Mouse (Mus musculus): ENCODE results near the gene Clic4. TPM values are rescaled to one million over a fixed set of nuclear protein-coding genes. Genes with fewer than 3 reads are reported as not detected.
A peak's percentile ranks its signal among the peaks of the same experiment; 100 is the strongest.

Clic4 gene
- polyA plus RNA-seq, 1 experiment, result 250 TPM

DNA sequence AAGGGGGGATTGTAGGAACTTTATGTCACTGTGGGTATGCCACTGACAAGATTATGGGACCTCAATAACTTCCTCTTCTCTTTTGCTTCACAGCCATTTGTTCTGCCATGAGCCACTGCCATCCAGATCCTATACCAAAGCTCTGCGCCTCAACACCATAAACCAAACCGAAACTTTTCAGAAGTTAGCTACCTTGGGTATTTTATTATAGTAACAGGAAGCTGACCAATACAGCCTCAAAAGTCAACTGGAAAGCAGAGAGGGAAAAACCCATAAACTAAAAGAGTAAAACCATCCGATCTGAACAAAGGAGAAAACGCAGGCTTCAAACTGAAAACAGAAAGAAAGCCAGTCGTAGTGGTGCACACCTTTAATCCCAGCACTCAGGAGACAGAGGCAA lies 30.2 kb downstream of the Clic4 start:
- Histone ChIP-seq H3ac (ENCODE audit: control insufficient read depth, insufficient read length) (no peak overlapping the region), H3K79me2 (ENCODE audit: control insufficient read depth, insufficient read depth) (peaks cover 100% of the 10 kb centered on the region), H3K4me3 (no peak overlapping the region), H3K36me3 (ENCODE audit: control insufficient read depth, insufficient read depth) (peaks cover 18% of the 10 kb centered on the region), H3K27me3 (ENCODE audit: control insufficient read depth, insufficient read depth, insufficient read length) (no peaks in the 10 kb centered on the region), H3K4me2 (ENCODE audit: low read depth) (no peak overlapping the region)
- TF ChIP-seq REST (IDR thresholded peaks at IDR 0.05; ENCODE audit: insufficient read depth, insufficient read length), result no peak
- no peak for TF ChIP-seq MYOD1 (IDR thresholded peaks at IDR 0.05; ENCODE audit: control insufficient read depth in 1 of 3, insufficient read length in 2 of 3, low read depth in 2 of 3)
- no peak for TF ChIP-seq E2F4 (IDR thresholded peaks at IDR 0.05; ENCODE audit: insufficient read depth)
- no peak for TF ChIP-seq TCF12 (IDR thresholded peaks at IDR 0.05; ENCODE audit: insufficient read depth, poor library complexity, severe bottlenecking)
- TF ChIP-seq USF1 (IDR thresholded peaks at IDR 0.05; ENCODE audit: low read depth), result no peak
- no peak for TF ChIP-seq MAX (IDR thresholded peaks at IDR 0.05; ENCODE audit: low read depth)
- TF ChIP-seq SRF (IDR thresholded peaks at IDR 0.05; ENCODE audit: control insufficient read depth, insufficient read length, low read depth), result no peak
- TF ChIP-seq CEBPB (IDR thresholded peaks at IDR 0.05; ENCODE audit: insufficient read depth, poor library complexity, severe bottlenecking), result no peak
- no peak for TF ChIP-seq MYOG (IDR thresholded peaks at IDR 0.05; ENCODE audit: control insufficient read depth in 1 of 3, insufficient read depth in 1 of 3, insufficient read length in 2 of 3, low read depth in 2 of 3)
- no peak for TF ChIP-seq POLR2AphosphoS2 (IDR thresholded peaks at IDR 0.05; ENCODE audit: insufficient read length, low read depth)
- no peak for TF ChIP-seq POLR2A (IDR thresholded peaks at IDR 0.05; ENCODE audit: insufficient read length, low read depth)
- no peak for TF ChIP-seq TCF3 (IDR thresholded peaks at IDR 0.05; ENCODE audit: insufficient read length, low read depth)

DNA sequence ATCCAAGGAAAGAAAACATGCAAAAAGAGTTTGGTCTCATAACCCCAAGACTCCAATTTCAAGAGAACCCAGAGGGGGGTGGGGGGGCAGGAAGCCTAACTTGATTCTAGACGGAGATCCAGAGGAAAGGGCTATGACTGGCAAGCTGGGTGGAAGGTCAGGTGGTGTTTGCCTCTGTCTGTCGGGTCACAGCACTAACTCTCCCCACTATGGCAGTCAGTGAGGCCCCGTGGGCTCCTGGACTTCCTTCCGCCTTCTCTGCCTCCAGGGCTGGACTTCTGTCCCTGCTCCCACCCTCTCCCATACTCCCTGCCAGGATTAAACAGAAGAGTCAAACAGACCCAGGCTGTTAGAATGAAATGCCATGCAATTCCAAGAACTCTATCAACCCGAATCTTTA lies 30.9 kb downstream of the Clic4 start:
- Histone ChIP-seq H3ac (ENCODE audit: control insufficient read depth, insufficient read length) (no peak overlapping the region), H3K4me2 (ENCODE audit: low read depth) (no peak overlapping the region), H3K27me3 (ENCODE audit: control insufficient read depth, insufficient read depth, insufficient read length) (no peaks in the 10 kb centered on the region), H3K79me2 (ENCODE audit: control insufficient read depth, insufficient read depth) (peaks cover 100% of the 10 kb centered on the region), H3K36me3 (ENCODE audit: control insufficient read depth, insufficient read depth) (peaks cover 20% of the 10 kb centered on the region), H3K4me3 (no peak overlapping the region)
- TF ChIP-seq USF1 (IDR thresholded peaks at IDR 0.05; ENCODE audit: low read depth) (no peak), POLR2A (IDR thresholded peaks at IDR 0.05; ENCODE audit: insufficient read length, low read depth) (no peak), MAX (IDR thresholded peaks at IDR 0.05; ENCODE audit: low read depth) (no peak), SRF (IDR thresholded peaks at IDR 0.05; ENCODE audit: control insufficient read depth, insufficient read length, low read depth) (no peak), POLR2AphosphoS2 (IDR thresholded peaks at IDR 0.05; ENCODE audit: insufficient read length, low read depth) (peak; percentile 24)

DNA sequence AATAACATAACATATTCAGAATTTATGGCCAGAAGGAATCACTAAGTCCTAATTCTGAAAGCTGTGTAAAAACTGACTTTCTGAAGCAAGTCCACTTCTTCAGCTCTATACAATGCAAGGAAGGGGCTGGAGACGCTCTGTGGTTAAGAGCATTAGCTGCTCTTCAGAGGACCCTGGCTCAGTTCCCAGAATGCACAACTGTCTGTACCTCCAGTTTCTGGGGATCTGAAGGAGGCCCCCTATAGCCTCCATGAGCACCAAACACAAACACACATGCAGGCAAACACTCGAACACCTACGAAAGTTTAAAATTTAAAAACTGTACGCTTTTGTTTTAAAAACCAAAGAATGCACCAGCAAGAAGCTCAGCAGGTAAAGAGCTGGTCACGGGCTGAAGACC lies 31.5 kb downstream of the Clic4 start:
- H3K27me3 ChIP-seq (ENCODE audit: control insufficient read depth, insufficient read depth, insufficient read length), result no peaks in the 10 kb centered on the region
- H3K4me3 ChIP-seq, result no peak overlapping the region
- no peak for TF ChIP-seq SRF (IDR thresholded peaks at IDR 0.05; ENCODE audit: control insufficient read depth, insufficient read length, low read depth)
- TF ChIP-seq CEBPB (IDR thresholded peaks at IDR 0.05; ENCODE audit: insufficient read depth, poor library complexity, severe bottlenecking), result no peak
- H3K79me2 ChIP-seq (ENCODE audit: control insufficient read depth, insufficient read depth), result peaks cover 100% of the 10 kb centered on the region
- no peak overlapping the region for H3ac ChIP-seq (ENCODE audit: control insufficient read depth, insufficient read length)
- peaks cover 17% of the 10 kb centered on the region for H3K36me3 ChIP-seq (ENCODE audit: control insufficient read depth, insufficient read depth)
- H3K4me2 ChIP-seq (ENCODE audit: low read depth), result peak overlapping the region; percentile 5

DNA sequence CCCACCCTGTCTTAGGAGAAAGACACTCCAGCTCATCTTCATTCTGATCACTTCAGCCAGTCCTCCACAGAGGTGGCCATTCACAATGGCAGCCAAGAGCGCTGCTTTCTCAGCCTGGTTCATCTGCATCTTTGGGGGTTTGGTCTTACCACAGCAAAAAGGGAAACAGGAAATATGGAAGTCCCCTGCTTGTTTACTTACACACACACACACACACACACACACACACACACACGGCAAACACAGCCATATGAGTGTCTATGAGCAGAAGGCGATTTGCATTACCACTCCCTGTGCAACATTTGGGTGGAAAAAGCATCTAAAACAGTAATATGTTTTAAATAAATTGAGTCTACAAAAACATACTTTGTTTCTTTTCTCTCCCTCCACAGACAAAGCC lies 32.3 kb downstream of the Clic4 start:
- Histone ChIP-seq H3K4me3 (no peak overlapping the region), H3K27me3 (ENCODE audit: control insufficient read depth, insufficient read depth, insufficient read length) (no peaks in the 10 kb centered on the region), H3K36me3 (ENCODE audit: control insufficient read depth, insufficient read depth) (peaks cover 16% of the 10 kb centered on the region), H3K4me2 (ENCODE audit: low read depth) (no peak overlapping the region), H3K79me2 (ENCODE audit: control insufficient read depth, insufficient read depth) (peaks cover 100% of the 10 kb centered on the region), H3ac (ENCODE audit: control insufficient read depth, insufficient read length) (no peak overlapping the region)
- TF ChIP-seq REST (IDR thresholded peaks at IDR 0.05; ENCODE audit: insufficient read depth, insufficient read length) (no peak), MYOG (IDR thresholded peaks at IDR 0.05; ENCODE audit: control insufficient read depth in 1 of 3, insufficient read depth in 1 of 3, insufficient read length in 2 of 3, low read depth in 2 of 3) (no peak), MYOD1 (IDR thresholded peaks at IDR 0.05; ENCODE audit: control insufficient read depth in 1 of 3, insufficient read length in 2 of 3, low read depth in 2 of 3) (no peak), CEBPB (IDR thresholded peaks at IDR 0.05; ENCODE audit: insufficient read depth, poor library complexity, severe bottlenecking) (no peak), MAX (IDR thresholded peaks at IDR 0.05; ENCODE audit: low read depth) (no peak), SRF (IDR thresholded peaks at IDR 0.05; ENCODE audit: control insufficient read depth, insufficient read length, low read depth) (no peak), POLR2A (IDR thresholded peaks at IDR 0.05; ENCODE audit: insufficient read length, low read depth) (no peak), TCF12 (IDR thresholded peaks at IDR 0.05; ENCODE audit: insufficient read depth, poor library complexity, severe bottlenecking) (no peak), E2F4 (IDR thresholded peaks at IDR 0.05; ENCODE audit: insufficient read depth) (no peak), TCF3 (IDR thresholded peaks at IDR 0.05; ENCODE audit: insufficient read length, low read depth) (no peak), POLR2AphosphoS2 (IDR thresholded peaks at IDR 0.05; ENCODE audit: insufficient read length, low read depth) (no peak), USF1 (IDR thresholded peaks at IDR 0.05; ENCODE audit: low read depth) (no peak)

DNA sequence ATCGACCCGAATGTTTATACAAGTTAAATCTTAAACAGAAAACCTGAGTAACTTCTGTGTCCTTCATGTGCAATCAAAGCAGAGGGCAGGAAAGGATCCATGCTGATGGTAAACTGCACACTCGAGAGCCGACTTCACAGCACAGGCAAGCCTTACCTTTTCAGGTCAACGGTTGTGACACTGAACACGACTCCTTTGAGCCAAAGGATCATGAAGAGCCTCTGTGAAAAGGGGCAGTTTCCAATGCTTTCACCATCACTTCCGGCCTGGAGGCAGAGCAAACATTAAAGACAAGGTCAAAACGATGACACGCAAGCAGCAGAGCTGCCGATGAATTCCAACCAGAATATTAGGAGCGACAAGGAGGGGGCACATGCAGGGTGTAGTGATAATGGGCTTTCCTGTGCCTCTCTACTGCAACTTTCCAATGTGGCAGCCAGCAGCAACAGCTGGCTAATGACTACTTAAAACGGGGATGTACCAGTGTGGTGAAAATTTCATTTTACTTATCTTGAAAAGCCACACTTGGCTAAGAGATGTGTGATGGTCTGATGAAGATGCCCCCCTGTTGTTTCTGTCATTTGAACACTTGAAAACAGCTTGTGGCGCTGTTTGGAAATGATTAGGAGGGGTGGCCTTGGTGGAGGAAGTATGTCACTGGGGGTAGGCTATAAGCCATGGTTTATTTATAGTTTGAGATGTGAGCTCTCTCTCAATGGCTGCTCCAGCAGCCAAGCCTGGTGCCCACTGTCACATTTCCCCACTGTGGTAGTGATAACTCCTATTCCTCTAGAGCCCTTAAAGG lies 33.7 kb downstream of the Clic4 start:
- H3K4me3 ChIP-seq, result no peak overlapping the region

More for the DNA sequence above, 33.7 kb downstream of the Clic4 start:
- no peak overlapping the region for H3ac ChIP-seq (ENCODE audit: control insufficient read depth, insufficient read length)
- H3K36me3 ChIP-seq (ENCODE audit: control insufficient read depth, insufficient read depth), result peaks cover 16% of the 10 kb centered on the region
- no peak for TF ChIP-seq POLR2AphosphoS2 (IDR thresholded peaks at IDR 0.05; ENCODE audit: insufficient read length, low read depth)
- no peak for TF ChIP-seq CEBPB (IDR thresholded peaks at IDR 0.05; ENCODE audit: insufficient read depth, poor library complexity, severe bottlenecking)
- no peak for TF ChIP-seq MYOD1 (IDR thresholded peaks at IDR 0.05; ENCODE audit: control insufficient read depth in 1 of 3, insufficient read length in 2 of 3, low read depth in 2 of 3)
- TF ChIP-seq USF1 (IDR thresholded peaks at IDR 0.05; ENCODE audit: low read depth), result no peak
- TF ChIP-seq REST (IDR thresholded peaks at IDR 0.05; ENCODE audit: insufficient read depth, insufficient read length), result no peak
- TF ChIP-seq E2F4 (IDR thresholded peaks at IDR 0.05; ENCODE audit: insufficient read depth), result no peak
- no peak for TF ChIP-seq MYOG (IDR thresholded peaks at IDR 0.05; ENCODE audit: control insufficient read depth in 1 of 3, insufficient read depth in 1 of 3, insufficient read length in 2 of 3, low read depth in 2 of 3)
- no peak for TF ChIP-seq POLR2A (IDR thresholded peaks at IDR 0.05; ENCODE audit: insufficient read length, low read depth)
- no peak for TF ChIP-seq MAX (IDR thresholded peaks at IDR 0.05; ENCODE audit: low read depth)
- no peak for TF ChIP-seq TCF3 (IDR thresholded peaks at IDR 0.05; ENCODE audit: insufficient read length, low read depth)
- TF ChIP-seq TCF12 (IDR thresholded peaks at IDR 0.05; ENCODE audit: insufficient read depth, poor library complexity, severe bottlenecking), result no peak
- no peak for TF ChIP-seq SRF (IDR thresholded peaks at IDR 0.05; ENCODE audit: control insufficient read depth, insufficient read length, low read depth)
- H3K27me3 ChIP-seq (ENCODE audit: control insufficient read depth, insufficient read depth, insufficient read length), result no peaks in the 10 kb centered on the region
- peaks cover 98% of the 10 kb centered on the region for H3K79me2 ChIP-seq (ENCODE audit: control insufficient read depth, insufficient read depth)
- H3K4me2 ChIP-seq (ENCODE audit: low read depth), result no peak overlapping the region

Data from myocyte (in vitro differentiated cells).